Mouse (Mus musculus): ENCODE data around the gene 6430548M08Rik.

The 6430548M08Rik gene

DNA sequence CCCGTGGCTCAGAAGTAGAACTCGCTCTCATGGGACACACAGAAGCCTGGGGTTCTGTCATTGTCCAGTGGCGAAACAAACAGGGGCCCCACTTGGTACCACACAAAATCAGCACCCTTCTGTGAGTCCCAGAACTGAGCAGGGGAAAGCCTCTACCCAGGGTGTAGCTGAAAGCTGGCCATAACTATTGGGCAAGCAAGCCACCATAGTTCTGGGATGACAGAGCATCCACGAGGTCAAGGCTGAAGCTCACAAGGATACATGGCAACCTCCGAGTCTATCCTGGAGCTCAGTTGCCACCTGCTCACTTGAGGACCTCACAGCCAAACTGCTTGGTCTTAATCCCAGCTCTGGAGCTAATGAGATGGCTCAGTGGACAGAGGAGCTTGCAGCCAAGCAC, 67.3 kb downstream of the 6430548M08Rik start:
- no peak for ATAC-seq (ENCODE audit: low TSS enrichment)

DNA sequence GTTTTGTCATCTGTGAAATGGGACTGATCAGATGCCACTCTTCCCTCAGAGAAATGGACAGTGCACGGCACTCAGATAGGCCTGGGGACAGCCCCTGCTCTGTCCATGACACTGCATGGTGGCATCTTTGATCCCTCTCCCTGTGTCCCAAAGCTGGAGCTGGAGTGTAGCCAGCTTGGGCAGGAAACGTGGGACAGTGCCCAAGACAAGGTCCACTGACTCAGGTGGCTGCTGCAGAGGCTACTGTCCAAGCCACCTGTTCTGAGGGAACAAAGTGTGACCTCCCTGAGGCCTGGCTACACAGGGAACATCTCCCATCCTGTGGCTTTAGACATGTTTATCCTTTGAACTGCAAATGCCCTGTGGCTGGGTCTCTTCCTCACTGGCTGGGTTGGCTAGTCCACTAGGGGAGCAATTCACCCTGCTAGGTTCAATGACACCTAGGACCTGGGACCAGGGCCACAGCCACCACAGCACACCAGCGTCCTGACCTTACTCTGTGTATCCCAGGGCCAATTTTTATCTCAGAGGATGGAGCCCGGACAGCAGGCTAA, 68.0 kb downstream of the 6430548M08Rik start:
- ATAC-seq (ENCODE audit: low TSS enrichment), result no peak

DNA sequence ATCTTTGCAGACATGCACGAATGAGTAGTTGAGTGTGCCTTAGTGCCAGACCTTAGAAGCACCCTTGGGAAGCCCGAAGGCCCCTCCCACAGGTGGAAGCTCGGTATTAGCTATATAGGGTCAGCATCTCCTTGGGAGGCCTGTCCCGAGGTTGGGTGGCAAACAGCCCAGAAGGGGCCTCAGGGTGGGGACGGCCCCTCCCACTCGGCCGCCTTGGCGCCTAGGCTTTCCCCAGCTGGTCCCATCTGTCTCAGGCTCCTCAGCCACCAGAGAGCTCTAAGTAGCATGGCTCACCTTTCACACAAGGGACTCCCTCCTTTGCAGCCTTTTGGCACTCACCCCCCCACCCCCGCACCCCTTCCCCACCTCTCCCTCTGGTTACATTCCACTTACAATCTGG, 70.4 kb downstream of the 6430548M08Rik start:
- ATAC-seq (ENCODE audit: low TSS enrichment), result no peak

DNA sequence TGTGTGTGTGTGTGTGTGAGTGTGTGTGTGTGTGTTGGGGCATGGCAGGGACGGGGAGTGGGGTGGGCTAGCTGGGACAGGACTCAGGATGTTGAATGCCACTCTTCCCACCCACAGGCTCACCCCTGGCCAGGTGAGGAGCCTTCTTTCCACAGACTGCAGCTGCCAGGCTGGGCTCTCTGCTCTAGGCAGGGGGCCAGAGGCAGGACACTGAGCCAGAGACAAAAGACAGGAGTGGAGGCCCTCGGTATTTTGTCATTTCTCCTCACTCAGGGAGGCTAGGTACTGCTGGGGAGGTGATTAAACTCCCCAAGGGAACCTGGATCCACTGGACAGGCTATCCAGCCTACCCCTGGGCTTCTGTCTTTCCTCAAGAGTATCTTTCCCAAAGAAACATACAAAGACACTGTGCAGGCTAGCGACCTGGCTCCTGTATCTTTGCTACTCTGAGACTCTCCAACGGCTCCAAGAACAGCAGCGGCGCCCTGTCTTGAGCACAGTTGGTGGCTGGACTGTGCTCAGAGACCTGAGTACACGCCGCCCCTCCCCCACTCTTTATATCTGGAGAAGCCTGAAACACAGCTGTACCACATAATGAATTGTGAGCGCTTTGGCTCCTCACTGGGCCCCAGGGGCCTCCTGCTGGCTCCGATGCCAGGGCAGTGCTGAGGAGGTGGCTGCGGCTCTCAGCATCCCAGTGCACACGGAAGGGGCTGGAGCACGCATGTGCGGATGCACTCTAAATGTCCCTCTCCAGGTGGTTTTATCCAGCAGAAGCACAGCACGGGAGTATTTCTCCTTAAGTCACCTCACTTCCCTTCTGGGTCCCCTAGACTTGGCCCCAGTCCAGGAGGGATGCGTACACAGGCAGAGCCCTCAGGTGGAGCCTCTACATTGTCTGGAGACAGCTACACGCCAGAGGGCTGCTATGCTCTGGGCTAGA, 71.2 kb downstream of the 6430548M08Rik start:
- ATAC-seq (ENCODE audit: low TSS enrichment), result no peak

DNA sequence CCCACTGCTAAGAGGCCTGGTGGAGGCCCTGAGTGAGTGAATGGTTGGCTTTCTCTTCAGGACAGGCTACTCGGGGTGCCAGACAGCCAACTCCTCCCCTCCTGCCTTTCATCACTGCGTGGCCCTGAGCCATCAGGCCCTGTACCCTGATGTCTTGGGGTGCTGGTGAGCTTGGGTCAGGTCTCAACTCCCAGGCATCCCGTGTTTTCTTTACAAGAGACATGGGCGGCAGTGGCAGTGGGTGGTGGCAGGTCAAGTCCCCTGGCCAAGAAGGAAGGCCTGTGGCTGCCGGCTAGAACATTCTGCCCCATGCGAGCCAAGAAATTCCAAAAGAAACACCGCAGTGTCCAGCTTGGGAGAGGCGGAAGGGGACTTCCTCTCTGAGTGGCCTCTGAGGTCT, 72.5 kb downstream of the 6430548M08Rik start:
- no peak for ATAC-seq (ENCODE audit: low TSS enrichment)

DNA sequence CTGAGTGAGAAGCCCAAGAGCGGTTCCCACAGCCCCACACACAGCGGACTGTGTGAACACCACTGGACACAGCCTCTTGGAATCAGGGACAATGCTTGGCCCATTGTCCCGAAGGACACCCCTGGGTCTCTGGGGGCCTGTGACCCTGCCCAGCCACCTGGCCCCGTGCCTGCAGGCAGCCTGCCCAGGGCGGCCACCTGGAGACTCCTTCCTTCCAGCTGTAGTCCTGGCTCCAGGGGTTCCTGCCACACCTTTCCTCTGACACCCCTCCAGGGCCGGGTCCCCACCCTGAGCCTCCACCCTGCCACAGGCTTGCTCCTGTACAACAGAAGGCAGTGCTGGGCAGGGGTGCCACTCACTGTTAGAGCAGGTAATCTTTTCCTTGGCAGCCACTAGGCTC, 74.6 kb downstream of the 6430548M08Rik start:
- ATAC-seq (ENCODE audit: low TSS enrichment), result no peak

DNA sequence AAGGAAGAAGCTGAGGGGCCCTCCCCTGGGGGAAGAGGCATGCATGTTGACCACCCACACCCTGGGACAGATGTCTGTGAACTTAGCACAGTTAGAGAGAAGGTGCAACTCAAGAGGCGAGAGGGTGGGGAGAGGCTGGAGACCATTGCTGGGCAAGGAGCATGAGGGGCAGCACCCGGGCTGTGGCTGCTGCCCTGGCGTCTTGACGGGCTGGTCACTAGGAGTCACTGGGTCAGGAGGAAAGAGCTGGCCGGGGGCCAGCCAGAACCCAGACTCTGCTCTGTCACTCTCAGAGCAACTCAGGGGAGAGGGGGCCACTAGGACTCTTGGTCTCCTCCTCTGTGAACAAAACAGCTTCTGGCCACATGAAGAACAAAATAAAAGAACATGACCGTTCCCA, 75.5 kb downstream of the 6430548M08Rik start:
- ATAC-seq (ENCODE audit: low TSS enrichment), result no peak

DNA sequence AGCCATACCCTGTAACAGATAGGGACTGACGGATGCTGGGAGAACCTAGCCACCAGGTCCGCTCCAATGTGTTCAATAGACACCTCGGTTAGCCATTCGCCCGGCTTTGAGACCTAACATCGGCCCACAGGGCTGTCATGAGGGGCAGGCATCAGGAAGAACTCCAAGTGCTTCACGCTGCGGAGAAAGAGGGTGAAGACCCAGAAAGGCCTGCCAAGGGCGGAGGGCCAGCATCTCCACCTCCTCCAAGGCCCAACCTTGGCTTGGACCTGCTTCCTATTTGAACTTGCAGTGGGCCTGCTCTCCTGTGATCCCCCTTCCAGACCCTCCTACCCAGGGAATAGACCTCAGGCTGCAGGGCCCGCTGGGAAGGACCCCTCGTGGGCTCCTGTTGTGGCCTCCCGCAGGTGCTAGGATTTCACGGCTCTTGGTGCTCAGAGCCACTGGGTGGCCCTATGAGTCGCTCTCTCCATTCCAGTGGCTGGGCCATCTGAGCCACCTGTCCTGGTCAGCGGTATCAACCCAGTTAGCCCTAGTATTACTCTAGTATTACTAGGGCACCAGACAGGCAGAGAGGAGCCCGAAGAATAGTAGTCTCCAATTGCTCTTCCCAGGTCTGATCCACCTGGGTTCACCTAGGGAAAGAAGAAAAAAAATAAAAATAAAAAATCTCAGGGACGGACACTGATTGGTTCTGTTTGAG, 76.3 kb downstream of the 6430548M08Rik start:
- ATAC-seq (ENCODE audit: low TSS enrichment), result 0 out of 2 replicates have a peak, but pooled peaks have one; percentile 10

DNA sequence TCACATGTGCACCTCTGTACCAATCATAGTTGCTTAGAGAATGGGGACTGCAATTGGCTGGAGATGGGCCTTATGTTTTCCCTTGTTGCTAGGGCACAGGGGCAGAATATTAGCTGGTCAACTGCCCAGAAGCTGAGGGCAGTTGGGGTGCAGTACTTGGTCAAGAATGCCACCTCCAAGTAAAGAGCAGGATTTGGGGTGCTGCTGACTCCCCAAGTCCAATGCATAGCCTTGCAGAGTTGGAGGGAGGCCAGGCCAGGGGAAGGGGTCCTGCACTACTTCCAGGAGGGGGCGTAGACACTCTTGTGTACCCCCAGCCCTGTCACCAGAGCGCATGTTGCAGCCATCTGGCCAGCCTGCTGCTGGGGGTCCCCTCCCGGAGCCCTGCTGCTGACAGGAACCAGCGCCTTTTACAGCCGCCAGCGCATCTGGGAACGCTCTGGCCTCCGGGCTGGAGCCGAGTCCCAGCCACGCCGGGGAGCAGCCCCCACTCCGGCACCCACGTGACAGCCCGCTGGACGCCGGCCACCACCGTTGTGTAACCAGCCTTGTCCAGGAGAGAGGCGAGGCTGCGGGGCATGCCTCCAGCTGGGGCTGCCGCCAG, 77.0 kb downstream of the 6430548M08Rik start:
- peak; percentile 82 for ATAC-seq (ENCODE audit: low TSS enrichment)

DNA sequence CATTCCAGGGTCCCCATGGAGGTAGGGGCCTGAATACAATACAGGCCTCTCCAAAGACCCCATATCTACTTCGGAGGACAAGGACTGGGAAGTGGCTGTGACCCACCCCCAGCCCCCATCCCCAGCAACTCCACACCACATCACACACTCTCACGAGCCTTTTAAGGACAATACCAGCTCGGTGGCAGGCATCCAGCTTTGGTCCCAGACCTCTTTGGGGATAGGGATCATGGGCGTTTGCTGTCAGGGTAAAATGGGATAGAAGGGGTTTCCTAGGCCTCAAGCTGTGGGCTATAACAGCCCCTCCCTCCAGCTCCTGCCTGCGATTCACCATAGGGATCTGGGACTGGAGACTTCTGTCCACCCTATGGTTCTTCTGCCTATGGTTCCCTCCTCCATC, 77.7 kb downstream of the 6430548M08Rik start:
- no peak for ATAC-seq (ENCODE audit: low TSS enrichment)

DNA sequence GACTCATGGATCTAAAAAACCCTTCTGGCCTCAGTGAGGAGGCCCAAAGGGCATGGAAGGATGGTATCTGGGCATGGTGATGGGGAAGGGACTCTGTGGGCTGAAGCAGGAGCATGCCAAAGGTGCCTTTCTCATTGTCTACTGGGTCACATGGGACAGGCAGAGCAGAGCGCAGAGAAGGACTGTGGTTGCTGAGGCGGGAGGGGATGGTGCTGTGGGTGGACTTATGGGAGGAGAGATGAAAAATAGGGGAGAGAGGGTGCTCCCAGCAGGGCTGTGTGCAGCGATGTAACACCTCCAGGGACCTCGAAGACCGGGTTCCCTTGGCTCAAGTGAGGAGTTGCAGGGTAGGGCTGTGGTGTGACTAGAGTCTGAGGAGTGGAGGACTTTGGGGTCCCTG, 78.2 kb downstream of the 6430548M08Rik start:
- no peak for ATAC-seq (ENCODE audit: low TSS enrichment)

DNA sequence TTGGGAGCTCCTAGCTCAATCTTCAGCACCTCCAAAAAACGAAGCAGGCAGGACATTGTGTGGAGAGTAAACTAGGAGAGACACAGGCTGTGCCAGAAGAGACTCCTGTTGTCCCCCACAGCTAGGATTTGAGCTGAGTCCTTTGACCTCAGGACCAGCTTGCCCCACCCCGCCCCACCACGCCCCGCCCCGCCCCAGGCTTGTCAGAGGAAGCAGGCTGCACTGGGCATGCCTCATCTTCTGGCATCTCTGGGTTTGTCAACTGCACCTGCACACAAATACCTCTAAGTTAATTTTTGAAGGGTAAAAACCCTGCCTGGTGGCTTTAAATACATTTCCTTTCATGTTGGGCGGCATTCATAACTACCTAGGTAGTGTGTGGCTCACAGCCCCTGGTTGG, 87.4 kb downstream of the 6430548M08Rik start:
- no peak for ATAC-seq (ENCODE audit: low TSS enrichment)

DNA sequence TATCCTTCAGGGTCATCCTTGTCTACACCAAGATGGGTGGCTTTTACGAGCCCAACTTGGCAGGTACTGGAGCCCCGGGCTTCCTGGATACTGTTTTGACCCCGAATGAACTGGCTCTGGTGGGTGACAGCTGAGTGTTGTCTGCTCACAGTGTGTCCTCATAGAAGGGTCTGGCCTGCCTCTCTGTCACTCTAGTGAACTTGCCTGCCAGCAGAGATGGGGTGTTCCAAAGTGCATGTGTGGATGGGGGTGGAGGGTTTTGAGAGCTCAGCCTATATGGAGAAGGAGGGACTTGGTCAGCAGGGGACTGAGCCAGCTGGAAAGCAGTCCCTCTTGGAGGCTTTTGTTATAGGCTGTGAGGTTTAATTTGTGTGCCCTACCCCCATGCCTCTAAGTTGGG, 88.6 kb downstream of the 6430548M08Rik start:
- no peak for ATAC-seq (ENCODE audit: low TSS enrichment)

DNA sequence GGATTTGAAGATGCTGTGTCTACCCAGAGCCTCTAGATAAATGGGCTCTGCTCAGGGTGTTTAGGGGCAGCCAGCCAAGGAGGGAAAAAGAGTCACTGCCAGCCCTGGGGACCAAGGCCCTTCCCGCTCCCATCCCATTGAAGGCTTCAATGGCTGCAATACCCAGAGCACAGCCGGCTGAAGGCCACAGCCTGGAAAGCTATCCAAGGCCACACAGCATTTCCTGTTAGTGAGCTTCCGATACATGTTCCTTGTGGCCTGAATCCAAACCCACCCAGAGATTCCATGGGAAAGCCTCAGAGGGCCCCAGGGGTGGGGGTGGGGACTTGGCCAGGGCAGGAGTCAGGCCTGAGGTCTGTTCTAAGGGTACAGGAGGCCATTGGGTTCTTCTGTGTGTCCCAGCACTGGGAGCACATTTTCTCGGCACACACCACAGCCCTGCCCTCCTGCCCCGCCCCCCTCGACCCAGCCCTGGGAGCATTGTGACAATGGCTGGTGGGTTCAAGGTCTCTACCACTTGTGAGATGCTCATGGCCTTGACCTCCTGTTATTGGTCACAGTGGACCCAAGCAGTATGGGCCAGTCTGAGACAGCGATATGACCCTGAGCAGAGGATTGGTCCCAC, 90.9 kb downstream of the 6430548M08Rik start:
- no peak for ATAC-seq (ENCODE audit: low TSS enrichment)

DNA sequence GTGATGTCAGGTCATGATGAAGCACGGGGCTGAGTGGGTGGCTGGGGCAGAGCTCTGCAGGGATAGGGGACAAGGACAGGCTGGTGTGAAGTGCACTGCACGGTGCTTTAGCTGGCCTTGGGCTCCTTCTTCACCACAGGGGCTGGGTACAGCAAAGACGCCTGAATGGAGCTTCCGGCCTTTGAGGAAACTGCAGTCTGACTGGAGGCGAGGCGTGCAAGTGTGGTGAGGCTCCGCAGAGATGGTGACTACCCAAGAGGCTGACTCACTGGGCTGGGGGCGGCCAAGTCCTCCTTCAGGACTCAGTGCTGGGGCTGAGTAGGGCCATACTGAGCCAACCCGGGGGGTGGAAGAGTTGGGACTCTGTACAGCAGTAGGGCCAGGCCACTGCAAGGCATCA, 92.0 kb downstream of the 6430548M08Rik start:
- ATAC-seq (ENCODE audit: low TSS enrichment), result peak; percentile 85

DNA sequence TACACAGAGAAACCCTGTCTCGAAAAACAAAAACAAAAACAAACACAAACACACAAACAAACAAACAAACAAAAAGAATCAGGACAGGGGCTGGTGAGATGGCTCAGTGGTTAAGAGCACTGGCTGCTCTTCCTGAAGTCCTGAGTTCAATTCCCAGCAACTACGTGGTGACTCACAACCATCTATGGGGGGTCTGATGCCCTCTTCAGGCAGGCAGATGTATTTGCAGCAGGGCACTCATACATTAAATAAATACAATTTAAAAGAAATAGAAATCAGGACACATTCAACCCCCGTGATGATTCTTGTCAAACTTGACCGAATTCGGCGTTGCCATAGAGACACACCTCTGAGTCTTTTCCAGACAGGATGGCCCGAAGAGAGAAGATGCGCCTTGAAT, 93.4 kb downstream of the 6430548M08Rik start:
- no peak for ATAC-seq (ENCODE audit: low TSS enrichment)

DNA sequence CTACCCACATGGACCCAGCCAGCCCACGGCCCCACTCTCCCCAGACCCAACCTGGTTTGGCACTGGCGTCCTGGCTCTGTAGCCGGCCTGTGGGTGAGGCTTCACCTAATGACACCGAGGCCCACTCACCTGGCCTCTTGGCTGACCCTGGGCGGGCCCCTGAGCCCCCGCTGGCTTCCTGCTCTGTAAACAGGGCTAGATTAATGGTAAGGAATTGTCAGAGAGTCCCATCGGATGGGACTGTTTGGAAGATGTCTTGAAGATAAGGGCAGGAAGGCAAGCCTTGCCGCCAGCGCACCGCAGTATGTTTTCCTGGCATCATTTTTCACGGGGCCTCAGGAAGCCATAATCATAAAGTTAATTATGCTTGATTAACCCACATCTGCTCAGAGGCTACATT, 94.2 kb downstream of the 6430548M08Rik start:
- ATAC-seq (ENCODE audit: low TSS enrichment), result no peak

DNA sequence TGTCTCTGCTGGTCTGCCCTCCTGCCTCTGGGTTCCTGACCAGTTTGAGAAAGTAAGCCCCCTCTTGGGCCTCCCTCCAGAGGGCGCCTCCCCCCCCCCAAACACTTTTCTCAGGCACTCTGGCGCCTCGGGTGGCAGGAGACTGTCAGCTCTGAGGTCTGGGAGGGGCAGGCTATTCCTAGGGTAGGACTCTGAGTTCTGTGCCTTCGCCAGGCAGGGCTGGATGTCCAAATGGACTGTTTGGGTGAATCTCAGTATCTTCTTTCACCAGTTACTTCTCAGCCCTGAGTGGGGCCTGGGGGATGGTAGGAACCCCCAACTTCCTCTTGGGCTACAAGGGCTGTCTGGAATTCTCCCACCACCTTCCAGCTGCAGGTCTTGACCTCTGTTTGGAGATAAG, 97.4 kb downstream of the 6430548M08Rik start:
- ATAC-seq (ENCODE audit: low TSS enrichment), result no peak

DNA sequence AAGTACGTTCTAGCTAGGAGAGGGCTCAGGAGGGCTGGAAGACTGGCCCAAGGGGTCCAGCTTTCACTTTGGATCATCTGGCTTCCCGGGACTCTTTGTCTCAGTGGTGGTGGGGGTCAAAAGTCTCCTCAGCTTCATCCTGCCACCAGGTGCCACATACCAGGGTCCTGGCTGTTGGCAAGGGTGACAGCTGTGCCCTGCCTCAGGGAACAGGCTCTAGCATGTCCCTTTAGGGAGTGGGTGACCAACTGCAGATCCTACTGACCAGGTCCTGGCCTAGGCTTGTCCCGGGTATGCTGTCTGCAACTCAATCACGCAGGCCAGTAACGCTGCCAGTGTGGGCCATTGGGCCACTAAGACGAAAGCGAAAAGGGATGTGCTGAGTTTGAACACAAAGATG, 98.6 kb downstream of the 6430548M08Rik start:
- ATAC-seq (ENCODE audit: low TSS enrichment), result no peak

DNA sequence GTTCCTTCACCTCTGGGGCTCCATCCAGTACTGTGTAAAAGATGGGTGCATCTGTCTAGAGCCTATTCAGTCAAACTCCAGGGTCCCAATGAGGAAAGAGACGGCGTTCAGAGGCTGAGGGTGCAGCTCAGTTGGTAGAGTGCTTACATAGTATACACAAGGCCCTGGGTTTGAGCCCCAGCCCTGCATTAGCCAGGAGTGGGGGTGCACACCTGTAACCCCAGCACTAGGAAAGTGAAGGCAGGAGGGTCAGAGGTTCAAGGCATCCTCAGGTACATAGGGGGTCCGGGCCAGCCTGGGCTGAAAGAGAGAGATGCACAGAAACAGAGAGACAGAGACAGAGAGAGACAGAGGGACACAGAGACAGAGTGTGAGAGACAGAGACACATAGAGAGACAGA, 99.3 kb downstream of the 6430548M08Rik start:
- no peak for ATAC-seq (ENCODE audit: low TSS enrichment)

DNA sequence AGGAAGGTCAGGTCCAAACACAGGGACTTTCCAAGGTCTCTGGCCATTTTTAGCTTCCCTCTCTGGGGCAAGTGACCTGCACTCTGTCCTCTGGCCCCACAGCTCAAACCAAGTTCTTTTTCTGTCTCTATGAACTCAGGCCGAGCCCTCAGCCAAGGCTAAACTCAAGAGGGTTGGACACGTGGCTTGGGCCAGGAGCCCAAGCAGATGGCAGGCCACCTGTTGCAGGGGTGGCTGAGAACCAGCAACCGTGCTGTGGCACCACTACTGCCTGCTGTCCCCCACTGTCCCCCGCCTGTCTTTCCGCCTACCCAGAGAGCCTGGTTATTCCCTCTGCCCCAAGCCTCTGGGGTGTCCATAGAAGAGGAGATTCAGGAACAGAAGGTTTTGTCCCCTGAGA, 100.0 kb downstream of the 6430548M08Rik start:
- no peak for ATAC-seq (ENCODE audit: low TSS enrichment)

Measured in frontal cortex, adult (tissue).